11 mouse cellular contexts compared by ENCODE assay signal in the genomic region with DNA sequence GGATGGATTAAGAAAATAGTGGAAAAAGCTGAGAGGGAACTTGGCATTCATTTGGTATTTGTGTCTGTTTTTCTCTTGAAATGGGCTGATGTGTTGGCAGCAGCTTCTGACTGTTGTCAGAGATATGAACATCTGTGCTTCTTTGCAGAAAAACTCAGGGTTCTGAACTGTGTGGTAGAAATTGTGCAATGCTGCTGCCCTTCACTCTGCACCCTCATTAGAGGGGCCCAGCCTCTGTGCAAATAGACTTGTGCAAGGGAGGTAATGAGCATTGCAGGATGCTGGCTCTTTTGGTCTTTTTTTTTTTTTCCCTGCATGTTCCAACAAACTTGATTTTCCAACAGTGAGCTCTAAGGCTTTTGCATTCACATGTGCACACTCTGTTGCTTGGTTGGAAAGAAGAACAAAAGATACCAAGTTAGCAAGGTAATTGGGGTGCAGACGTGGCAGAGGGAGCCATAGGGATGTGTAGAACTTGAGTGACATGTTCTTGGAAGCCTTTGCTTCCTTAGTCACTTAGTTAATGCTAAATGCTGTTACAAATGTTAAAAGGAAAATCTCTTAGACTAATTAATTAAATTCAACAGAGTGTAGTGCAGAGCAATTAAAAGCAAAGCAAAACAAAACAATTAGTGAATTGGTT. TPM values are rescaled to one million over a fixed set of nuclear protein-coding genes. Genes with fewer than 3 reads are reported as not detected.
DNase-seq lines count a peak whose midpoint lies in the region; ATAC-seq and TF ChIP-seq lines count a peak whose summit lies in the region.
"Had no signal": no experiment of that assay in that cellular context is flagged by ENCODE, and none has a peak within 500 bp of the region (broad histone marks: within the 10 kb centered on the region; RNA-seq: fewer than 3 reads in every experiment).

No protein-coding gene starts in this region.

- no peaks in the 10 kb centered on the region for H3K27me3 ChIP-seq in lung, postnatal 0 days (replicated peaks; ENCODE audit: insufficient read depth, low read length)
- H3K27me3 ChIP-seq: heart, embryonic 13.5 days; limb, embryonic 13.5 days had no signal

- 32% methylated on average over 1 of the region's 1 CpGs for WGBS in lung, postnatal 0 days

- H3K4me2 ChIP-seq in lung, postnatal 0 days (replicated peaks; ENCODE audit: low read depth, low read length) = no peak overlapping the region
- H3K4me2 ChIP-seq: heart, embryonic 13.5 days; limb, embryonic 13.5 days had no signal

- H3K9me3 ChIP-seq in lung, postnatal 0 days (ENCODE audit: low read length) = no peaks in the 10 kb centered on the region
- H3K9me3 ChIP-seq: heart, embryonic 13.5 days; limb, embryonic 13.5 days had no signal

- no peak overlapping the region for H3K4me3 ChIP-seq in lung, postnatal 0 days (ENCODE audit: low read depth, low read length)
- H3K4me3 ChIP-seq: heart, embryonic 13.5 days; limb, embryonic 13.5 days had no signal

- no peak overlapping the region for H3K27ac ChIP-seq in lung, postnatal 0 days (ENCODE audit: low read length)
- H3K27ac ChIP-seq: heart, embryonic 13.5 days; kidney, postnatal 0 days; limb, embryonic 13.5 days had no signal

- DNase-seq in gastrocnemius, postnatal 14 days = peak; percentile 37
- DNase-seq in gastrocnemius, adult 8-10 months (ENCODE audit: low spot score in 2 of 2) = no peak
- peak; percentile 57 for DNase-seq in Muller cell, postnatal 12 days (ENCODE audit: inconsistent ontology term)
- DNase-seq in heart, postnatal 25 days (ENCODE audit: low spot score) = peak; percentile 34
- peak; percentile 86 for DNase-seq in lung, postnatal 0 days (ENCODE audit: low spot score)
- DNase-seq in layer of hippocampus, adult 11-12 months (ENCODE audit: low spot score) = no peak
- no peak for DNase-seq in thymus, postnatal 10 days (ENCODE audit: low spot score in 2 of 2)

- no peak overlapping the region for H3K9ac ChIP-seq in lung, postnatal 0 days (replicated peaks; ENCODE audit: low read depth)
- H3K9ac ChIP-seq: heart, embryonic 13.5 days; limb, embryonic 13.5 days had no signal

- ATAC-seq in lung, postnatal 0 days = peak; percentile 67
- no peak for ATAC-seq in cerebellum, adult (ENCODE audit: insufficient number of reproducible peaks, low FRiP score, low TSS enrichment)

- H3K36me3 ChIP-seq in lung, postnatal 0 days (ENCODE audit: insufficient read depth, low read length) = no peaks in the 10 kb centered on the region
- H3K36me3 ChIP-seq: heart, embryonic 13.5 days; limb, embryonic 13.5 days had no signal

- TF ChIP-seq EP300 in lung, postnatal 0 days (IDR thresholded peaks at IDR 0.05) = peak; percentile 77

- intact Hi-C loops in gastrocnemius, postnatal 14 days (cut with DNase I; ENCODE audit: low total_unique reads) = no loop called here
- intact Hi-C loops in heart, postnatal 25 days (cut with DNase I) = no loop called here

- H3K4me1 ChIP-seq in lung, postnatal 0 days (ENCODE audit: insufficient read depth, low read depth, low read length) = peaks cover 13% of the 10 kb centered on the region; the same call in 1 of the 2 replicates

- TF ChIP-seq CTCF in lung, postnatal 0 days (IDR thresholded peaks at IDR 0.05) = no peak

RNA-seq across cellular contexts. Expression of a gene that starts 26.6 kb away (rescaled TPM):
- total RNA-seq in gastrocnemius, postnatal 14 days (2021) = 10 to 100 TPM; 11.4 to 12.3 TPM
- total RNA-seq in gastrocnemius, adult 8-10 months (2022) = 1 to 10 TPM; 1.3 to 3.7 (median 2.4) TPM
- total RNA-seq in heart, postnatal 25 days (2021) = 10 to 100 TPM in 1 of 2 experiments, 1 to 10 TPM in 1; 9.8 to 10.2 TPM
- 20.8 and 21.9 TPM in 2 replicates for polyA plus RNA-seq in lung, postnatal 0 days (2015; fragmentation: Nextera tagmentation; extraction: Ambion mirVana)

Comparison
In these comparisons a context has a peak if more than half of its experiments do, and no peak if none do; other contexts are left out.
1. DNase-seq: peak in gastrocnemius, postnatal 14 days (single experiment), Muller cell, postnatal 12 days (single experiment), heart, postnatal 25 days (single experiment) and lung, postnatal 0 days (single experiment); none in gastrocnemius, adult 8-10 months (0 of 2), layer of hippocampus, adult 11-12 months (single experiment) and thymus, postnatal 10 days (0 of 2).